Mouse (Mus musculus) macrophage (primary cell): ENCODE measurements around the gene Islr. TPM values are rescaled to one million over a fixed set of nuclear protein-coding genes. Genes with fewer than 3 reads are reported as not detected.

Experiments used
- H3K27ac ChIP-seq: fragments of 350-480 bp; formaldehyde crosslinking; 2 replicates; pipeline ENCODE4 v1.9.0; 2021
- H3K36me3 ChIP-seq: fragments of 350-480 bp; formaldehyde crosslinking; 2 replicates; pipeline ENCODE4 v1.9.0; 2021; ENCODE audit errors: inconsistent target
- H3K4me3 ChIP-seq: fragments of 350-480 bp; formaldehyde crosslinking; 2 replicates; pipeline ENCODE4 v1.9.0; 2021; ENCODE audit errors: inconsistent target
- H3K79me2 ChIP-seq: fragments of 350-480 bp; formaldehyde crosslinking; 2 replicates; pipeline ENCODE4 v1.9.0; 2021; ENCODE audit errors: inconsistent target
- WGBS: methylation state at CpG from one replicate; pipeline ENCODE4 v1.1.7; 2026; ENCODE audit warnings: inconsistent platforms; ENCODE audit not compliant: missing documents; 5-methylcytosine and 5-hydroxymethylcytosine counted together
- polyA plus RNA-seq: library from polyadenylated mRNA; stranded (reverse); fragments of 250-400 nt; gene quantifications from 3 replicates; pipeline ENCODE4 v1.2.4, GENCODE M21; 2018; ENCODE audit warnings: inconsistent platforms

Gene Islr
- polyA plus RNA-seq, 1 experiment from 2014 or later, result not detected

- Histone ChIP-seq H3K79me2 (no peaks in the 10 kb centered on the region), H3K4me3 (no peak overlapping the region), H3K36me3 (no peaks in the 10 kb centered on the region), H3K27ac (no peak overlapping the region)
- WGBS, result 95% methylated on average over 8 of the region's 8 CpGs
These were observed 5.6 kb upstream of the Islr start for GRCm38 (mm10) chr9:58209462-58210303.

- no peaks in the 10 kb centered on the region for H3K79me2 ChIP-seq
- no peak overlapping the region for H3K27ac ChIP-seq
- WGBS, result 92% methylated on average over 7 of the region's 7 CpGs
- H3K36me3 ChIP-seq, result no peaks in the 10 kb centered on the region
- H3K4me3 ChIP-seq, result no peak overlapping the region
These were observed 1.9 kb upstream of the Islr start for GRCm38 (mm10) chr9:58206013-58206412.

GRCm38 (mm10) chr9:58204448-58205000, 418 bp upstream of the Islr start:
- Histone ChIP-seq H3K27ac (no peak overlapping the region), H3K79me2 (no peaks in the 10 kb centered on the region), H3K4me3 (peak overlapping the region; percentile 34), H3K36me3 (no peaks in the 10 kb centered on the region)
- 3% methylated on average over 17 of the region's 18 CpGs for WGBS

- Histone ChIP-seq H3K4me3 (no peak overlapping the region), H3K36me3 (no peaks in the 10 kb centered on the region), H3K27ac (no peak overlapping the region), H3K79me2 (no peaks in the 10 kb centered on the region)
- WGBS, result 14% methylated on average over 13 of the region's 14 CpGs
These were observed 1.2 kb downstream of the Islr start for GRCm38 (mm10) chr9:58202676-58203453.

GRCm38 (mm10) chr9:58201861-58202549, 2.1 kb downstream of the Islr start:
- 12% methylated on average over 37 of the region's 37 CpGs for WGBS
- H3K4me3 ChIP-seq, result no peak overlapping the region
- H3K79me2 ChIP-seq, result no peaks in the 10 kb centered on the region
- H3K36me3 ChIP-seq, result no peaks in the 10 kb centered on the region
- no peak overlapping the region for H3K27ac ChIP-seq

GRCm38 (mm10) chr9:58201091-58201842, 2.8 kb downstream of the Islr start:
- H3K27ac ChIP-seq, result no peak overlapping the region
- no peaks in the 10 kb centered on the region for H3K79me2 ChIP-seq
- H3K36me3 ChIP-seq, result no peaks in the 10 kb centered on the region
- WGBS, result 10% methylated on average over 24 of the region's 24 CpGs
- no peak overlapping the region for H3K4me3 ChIP-seq

- no peak overlapping the region for H3K4me3 ChIP-seq
- WGBS, result 5% methylated on average over 11 of the region's 11 CpGs
- no peaks in the 10 kb centered on the region for H3K79me2 ChIP-seq
- no peak overlapping the region for H3K27ac ChIP-seq
- no peaks in the 10 kb centered on the region for H3K36me3 ChIP-seq
These were observed 3.6 kb downstream of the Islr start for GRCm38 (mm10) chr9:58200270-58201090.

GRCm38 (mm10) chr9:58199381-58200269, 4.5 kb downstream of the Islr start:
- Histone ChIP-seq H3K4me3 (no peak overlapping the region), H3K79me2 (no peaks in the 10 kb centered on the region), H3K36me3 (no peaks in the 10 kb centered on the region), H3K27ac (no peak overlapping the region)
- 4% methylated on average over 41 of the region's 41 CpGs for WGBS

GRCm38 (mm10) chr9:58198801-58199371, 5.2 kb downstream of the Islr start:
- Histone ChIP-seq H3K36me3 (no peaks in the 10 kb centered on the region), H3K4me3 (no peak overlapping the region), H3K79me2 (no peaks in the 10 kb centered on the region), H3K27ac (no peak overlapping the region)
- 7% methylated on average over 38 of the region's 38 CpGs for WGBS

- 3% methylated on average over 58 of the region's 58 CpGs for WGBS
These were observed 6.1 kb downstream of the Islr start for GRCm38 (mm10) chr9:58197781-58198701.

GRCm38 (mm10) chr9:58196610-58197567, 7.2 kb downstream of the Islr start:
- WGBS, result 6% methylated on average over 45 of the region's 46 CpGs
- Histone ChIP-seq H3K36me3 (no peaks in the 10 kb centered on the region), H3K79me2 (no peaks in the 10 kb centered on the region), H3K4me3 (no peak overlapping the region), H3K27ac (no peak overlapping the region)

More at GRCm38 (mm10) chr9:58197781-58198701, 6.1 kb downstream of the Islr start:
- Histone ChIP-seq H3K79me2 (no peaks in the 10 kb centered on the region), H3K27ac (no peak overlapping the region), H3K4me3 (no peak overlapping the region), H3K36me3 (no peaks in the 10 kb centered on the region)
